Mouse (Mus musculus): ENCODE data around the gene Qk.

The Qk gene

DNA sequence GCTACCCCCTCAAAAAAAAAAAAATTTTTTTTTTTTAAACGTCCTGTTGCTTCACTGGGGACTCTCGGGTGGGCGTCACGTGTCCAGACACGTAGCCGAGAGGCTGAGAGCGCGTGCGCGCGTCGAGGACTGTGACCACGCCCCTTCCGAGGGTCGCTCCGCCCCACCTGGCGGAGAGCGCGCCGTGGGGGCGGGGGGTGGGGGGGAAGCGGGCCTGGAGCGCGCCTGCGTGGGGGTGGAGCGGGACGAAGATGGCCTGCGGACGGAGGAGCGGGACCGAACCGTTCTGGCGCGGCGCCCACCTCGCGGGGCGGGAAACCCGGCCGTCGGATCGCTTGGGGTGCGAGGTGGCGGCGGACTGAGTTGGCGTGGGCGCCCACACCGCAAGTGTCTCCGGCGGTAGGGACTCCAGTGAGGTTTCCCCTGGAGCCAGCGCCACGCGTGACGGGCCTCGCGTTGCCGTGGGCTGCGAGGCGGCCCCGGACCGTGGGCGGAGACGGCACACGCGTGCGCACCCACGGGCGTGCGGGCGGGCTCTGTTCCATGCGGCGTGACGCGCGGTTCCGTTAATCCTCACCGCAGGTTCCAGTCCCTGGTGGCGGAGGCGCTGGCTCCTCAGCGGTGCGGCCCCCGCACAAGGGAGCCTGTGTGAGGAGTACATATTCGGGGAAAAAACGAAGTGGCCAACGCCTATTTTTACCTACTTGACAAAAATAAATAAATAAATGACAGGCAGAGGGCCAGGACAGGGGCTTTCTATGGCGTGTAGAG is at the start of gene Qk:
TSS of gene Qk (minus strand) at position 170 of the 771 bp plus-strand sequence.
- peak; percentile 96 for DNase-seq

DNA sequence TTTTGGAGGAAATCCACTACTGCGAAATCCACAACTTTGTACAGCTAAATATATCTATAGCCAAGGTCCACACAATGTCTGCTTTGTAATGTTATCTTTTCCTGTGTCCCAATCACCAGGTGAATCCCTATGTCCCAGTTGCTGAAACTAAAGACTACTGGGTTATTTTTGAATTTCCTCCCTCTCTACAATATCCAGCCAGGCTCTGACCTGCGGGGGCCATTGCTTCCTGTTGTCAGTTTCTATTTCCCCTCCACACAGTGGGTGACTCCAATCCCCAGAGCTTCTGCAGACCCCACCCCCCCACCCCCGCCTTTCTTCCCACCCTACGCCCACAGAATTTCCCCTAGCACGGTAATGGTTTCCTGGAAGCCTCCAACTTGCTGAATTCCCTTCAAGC is 47.4 kb upstream of the Qk start:
- DNase-seq = no peak

DNA sequence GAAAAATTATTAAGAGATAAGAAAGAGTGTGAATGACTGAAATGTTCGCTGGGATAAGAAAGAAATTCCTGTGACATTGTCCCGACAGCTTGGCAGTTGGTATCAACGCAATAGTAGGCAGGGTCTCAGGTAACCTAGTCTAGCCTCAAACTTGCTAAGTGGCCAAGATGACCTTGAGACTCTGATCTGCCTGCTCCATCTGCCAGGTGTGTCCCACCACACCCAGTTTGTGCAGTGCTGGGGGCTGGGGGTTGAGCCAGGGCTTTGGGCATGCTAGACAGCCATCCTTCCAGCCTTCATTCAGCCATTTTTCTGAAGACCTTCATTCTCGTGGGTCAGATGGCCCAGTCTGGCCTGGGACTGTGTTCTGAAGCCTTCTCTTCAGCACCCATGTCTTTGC is 46.9 kb upstream of the Qk start:
- DNase-seq = no peak

- no peak for DNase-seq
These were observed 46.1 kb upstream of the Qk start for GRCm38 (mm10) chr17:10365501-10366482.

DNA sequence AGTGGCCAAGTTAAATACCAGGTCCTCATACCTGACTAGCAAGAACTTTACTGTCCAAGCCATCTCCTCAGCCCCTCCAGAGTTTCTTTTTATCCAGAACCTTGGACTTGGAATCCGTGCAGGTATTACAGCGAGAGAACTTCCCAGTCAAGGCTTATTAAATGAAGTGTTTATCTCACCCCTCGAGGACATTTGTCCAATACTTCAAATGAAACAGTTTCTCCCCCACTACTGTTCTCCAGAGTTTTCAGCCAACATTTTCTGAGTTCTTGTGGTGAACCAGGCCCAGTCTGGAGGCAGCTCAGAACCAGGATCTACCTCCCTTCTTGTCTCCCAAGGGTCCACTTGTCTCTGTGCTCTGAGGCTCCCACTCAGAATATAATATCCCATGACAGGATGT is 43.5 kb upstream of the Qk start:
- DNase-seq = no peak

DNA sequence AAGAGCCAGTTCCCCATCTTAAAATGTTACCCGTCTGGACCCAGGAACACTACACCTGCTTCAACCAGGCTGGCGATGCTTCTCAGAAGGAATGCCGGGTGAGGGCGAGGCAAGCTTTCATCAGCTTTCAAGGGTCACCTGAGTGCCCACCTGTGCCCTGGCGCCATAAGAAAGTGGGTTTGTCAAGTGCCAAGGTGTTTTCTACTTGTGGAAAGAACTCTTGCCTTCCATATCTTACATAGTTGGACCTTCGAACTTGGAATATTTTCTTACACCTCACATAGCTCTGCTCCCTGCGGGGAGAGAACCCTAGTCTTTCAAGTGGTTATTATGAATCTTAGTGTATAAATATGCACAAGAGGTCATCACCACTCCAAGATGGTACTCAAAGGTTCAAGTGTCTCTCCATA is 42.2 kb upstream of the Qk start:
- peak; percentile 63 for DNase-seq

DNA sequence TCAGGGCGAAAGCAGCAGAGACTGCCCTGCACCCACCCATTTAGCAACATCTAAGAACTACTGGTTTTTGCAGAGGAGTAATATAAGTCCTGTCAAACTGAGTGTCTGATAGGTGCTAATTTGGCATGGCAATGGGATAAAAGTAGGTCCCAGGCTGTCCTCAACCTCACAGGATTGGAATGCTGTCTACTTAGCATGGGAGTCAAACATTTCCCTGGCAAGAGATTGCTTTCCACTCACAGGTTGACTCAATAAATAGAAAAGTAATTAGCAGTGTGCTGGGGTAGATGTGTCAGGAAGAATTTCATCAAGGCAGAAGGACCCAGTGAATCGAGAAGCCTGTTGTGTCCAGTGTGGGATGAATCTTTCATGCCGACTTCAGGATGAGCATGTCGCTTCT is 41.1 kb upstream of the Qk start:
- DNase-seq = no peak

- DNase-seq = no peak
These were observed 39.8 kb upstream of the Qk start for GRCm38 (mm10) chr17:10359466-10359865.

- no peak for DNase-seq
These were observed 37.7 kb upstream of the Qk start for GRCm38 (mm10) chr17:10357348-10357747.

DNA sequence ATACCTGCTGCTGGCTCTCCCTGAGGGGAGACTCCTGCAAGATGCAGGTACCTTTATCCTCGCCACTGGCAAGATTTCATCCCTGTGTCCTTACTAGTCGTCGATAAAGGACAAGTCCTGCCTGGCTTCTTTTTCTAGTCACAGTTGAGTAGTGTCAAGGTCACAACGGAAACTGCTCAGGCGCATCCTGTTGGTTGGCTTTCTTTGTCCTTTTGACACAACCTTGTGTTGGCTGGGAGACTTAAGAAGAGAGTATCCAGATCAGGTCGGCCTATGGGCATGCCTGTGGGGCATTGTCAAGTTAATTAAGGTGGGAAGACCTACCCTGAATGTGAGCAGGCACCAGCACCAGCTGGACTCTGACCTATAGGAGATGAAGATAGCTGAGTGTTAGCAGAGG is 36.6 kb upstream of the Qk start:
- no peak for DNase-seq

DNA sequence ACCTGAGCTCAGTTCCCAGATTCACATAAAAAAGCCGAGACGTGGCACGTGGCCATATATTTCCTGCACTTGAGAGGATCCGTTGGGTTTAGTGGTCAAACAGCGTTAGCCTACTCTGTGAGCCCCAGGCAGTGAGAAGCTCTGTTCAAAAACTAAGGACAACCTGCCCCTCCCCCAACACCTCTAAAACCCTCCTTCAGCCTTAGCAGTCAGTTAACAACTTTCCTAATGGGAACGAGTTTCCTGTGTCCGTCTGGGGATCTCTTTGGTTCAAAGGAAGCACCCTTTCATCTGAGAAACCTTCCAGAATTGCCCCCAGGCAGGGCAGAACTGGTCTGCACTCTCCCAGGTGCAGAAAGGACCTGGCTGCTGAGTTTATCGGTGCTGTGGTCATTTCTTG is 36.1 kb upstream of the Qk start:
- DNase-seq = no peak

DNA sequence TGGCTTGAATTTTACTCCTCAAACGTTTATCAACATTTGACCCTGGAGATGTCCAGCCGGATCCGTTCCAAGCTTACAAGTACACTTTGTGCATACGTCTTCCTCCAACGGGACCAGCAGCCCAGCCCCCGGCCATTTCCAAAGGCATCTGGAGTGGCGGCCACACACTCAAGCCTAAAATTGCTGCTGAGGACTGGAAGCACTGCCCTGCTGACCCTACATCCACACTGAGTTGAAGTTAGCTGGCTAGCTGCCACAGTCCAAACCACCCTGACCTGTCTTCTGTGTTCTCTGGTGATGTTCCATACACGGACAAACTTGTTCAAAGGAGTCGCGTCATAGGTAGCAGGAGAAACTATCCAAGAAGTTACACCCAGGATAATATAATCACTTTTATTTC is 18.6 kb upstream of the Qk start:
- peak; percentile 46 for DNase-seq

- DNase-seq = no peak
These were observed 16.9 kb upstream of the Qk start for GRCm38 (mm10) chr17:10336558-10336957.

GRCm38 (mm10) chr17:10335809-10336499 is 16.3 kb upstream of the Qk start:
- DNase-seq = peak; percentile 31

DNA sequence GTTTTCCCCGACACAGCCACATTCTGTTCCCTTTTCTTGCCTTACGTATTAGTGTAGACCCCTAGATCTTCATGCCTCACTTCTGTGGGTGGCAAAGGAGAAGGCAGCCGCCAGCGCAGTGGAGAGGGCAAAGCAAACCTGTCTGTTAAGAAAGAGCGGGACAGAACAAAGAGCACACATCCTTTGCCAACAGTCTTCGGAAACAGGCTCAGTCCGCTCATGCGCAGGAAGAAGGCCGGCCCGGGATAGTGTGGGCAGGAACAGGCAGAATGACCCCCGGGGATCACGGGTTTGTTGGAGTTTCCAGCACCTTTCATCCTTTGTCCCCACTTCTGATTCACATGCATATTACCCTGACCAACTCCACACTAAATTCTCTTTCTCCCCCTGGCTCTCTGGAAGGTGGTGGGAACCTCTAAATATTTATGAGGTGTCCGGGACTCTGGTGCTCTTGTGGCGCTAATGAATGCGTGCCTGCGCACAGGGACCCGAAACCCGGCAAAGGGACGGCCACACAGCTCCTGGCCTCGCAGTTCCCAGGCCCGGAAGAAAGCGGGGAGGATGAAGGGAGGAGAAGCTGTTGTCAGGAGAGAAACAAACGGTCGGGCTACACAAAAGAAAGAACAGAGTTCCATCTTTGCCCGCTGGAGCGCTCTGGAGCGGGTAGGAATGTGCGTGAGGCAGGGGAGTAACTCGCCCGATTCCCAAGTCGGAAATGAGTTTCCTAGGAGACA is 15.5 kb upstream of the Qk start:
- DNase-seq = peak; percentile 76

GRCm38 (mm10) chr17:10334481-10334880 is 14.8 kb upstream of the Qk start:
- DNase-seq = no peak

- DNase-seq = no peak
These were observed 13.7 kb upstream of the Qk start for GRCm38 (mm10) chr17:10333321-10333720.

DNA sequence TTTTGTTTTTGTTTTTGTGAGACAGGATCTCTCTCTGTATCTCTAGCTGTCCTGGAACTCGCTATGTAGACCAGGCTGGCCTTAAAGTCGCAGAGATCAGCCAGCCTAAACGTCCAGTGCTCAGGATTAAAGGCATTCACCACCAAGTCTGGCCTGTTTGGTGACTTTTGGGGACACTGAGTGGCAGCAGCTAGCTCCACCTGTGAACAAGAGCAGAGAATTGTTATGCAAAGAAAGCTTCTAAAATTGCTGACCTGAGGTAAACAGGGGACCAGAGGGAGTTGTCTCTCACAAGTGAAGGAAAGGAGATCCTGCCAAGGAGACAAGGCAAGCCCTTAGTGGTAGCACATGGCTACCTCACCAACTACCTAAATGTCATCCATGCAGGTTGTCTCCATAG is 12.5 kb upstream of the Qk start:
- no peak for DNase-seq

DNA sequence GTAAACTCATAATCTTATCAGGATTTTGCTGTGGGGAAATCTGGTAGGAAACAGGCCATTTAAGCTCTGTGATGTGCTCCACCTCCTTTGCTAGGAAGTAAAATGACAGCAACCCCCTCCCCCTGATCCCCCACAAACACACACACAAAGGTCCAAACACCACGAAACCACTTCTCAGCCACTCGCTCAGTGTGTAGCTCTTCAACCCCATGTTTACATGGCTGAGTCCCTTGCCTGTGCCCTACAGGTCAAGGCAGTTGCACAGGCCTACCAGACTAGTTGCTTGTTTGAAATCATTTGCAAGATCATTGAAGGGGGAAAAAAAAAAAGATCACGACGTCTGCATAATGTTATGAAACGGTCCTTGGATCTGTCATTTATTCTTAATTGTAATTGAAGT is 9.8 kb upstream of the Qk start:
- DNase-seq = no peak

DNA sequence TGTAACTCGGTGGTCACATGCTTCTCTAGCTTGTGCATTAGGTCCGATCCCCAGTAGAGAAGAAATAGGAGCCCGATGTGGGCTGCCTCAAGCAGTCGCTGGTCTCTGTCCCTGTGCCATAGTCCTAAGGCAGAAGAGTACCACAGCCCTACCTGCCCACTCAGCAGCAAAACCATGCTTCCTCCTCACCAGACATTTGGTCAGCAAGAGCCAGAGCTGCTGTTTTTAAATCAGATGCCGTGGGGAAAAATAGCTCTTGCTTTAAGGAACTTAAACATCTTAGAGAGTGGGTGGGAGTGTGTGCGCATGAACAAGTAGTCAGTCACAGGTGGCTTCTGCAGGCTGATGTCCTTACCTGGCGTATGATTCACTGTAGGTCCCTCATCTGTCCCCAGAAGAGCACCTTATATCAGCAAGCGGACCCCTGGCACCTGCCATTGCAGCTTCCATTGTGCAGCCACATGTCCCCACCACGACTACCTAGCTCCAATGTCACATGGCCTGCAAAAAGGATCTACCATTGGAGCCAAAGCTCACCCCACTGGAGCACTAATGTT is 9.0 kb upstream of the Qk start:
- no peak for DNase-seq

DNA sequence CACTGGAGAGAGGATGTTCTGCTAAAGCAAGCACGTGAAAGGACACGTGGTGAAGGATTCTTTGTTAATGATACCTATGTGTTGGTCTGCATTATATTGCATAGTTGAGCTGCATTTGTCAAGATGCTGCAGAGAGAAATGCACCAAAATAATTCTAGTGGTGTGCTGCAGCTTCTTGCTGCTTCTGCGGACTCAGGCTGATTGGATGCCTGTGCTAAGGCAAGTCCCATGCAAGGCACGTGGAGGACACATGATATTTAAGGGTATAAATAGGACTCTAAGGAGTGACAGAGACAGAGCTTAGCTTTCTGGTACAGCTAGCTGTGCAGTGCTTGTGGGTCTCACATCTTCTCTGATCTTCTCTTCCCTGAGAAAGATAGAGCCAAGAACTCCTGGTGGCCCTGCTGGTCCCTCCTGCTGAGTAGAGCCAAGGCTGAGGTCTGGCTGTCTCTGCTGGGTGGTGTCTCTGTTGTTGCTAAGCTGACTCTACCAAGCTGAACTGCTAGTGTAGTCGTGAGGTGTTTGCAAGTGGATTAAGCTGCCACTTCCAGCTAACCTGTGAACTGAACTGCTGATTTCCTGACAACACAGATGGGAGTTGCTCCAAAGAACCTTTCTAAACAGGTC is 8.0 kb upstream of the Qk start:
- no peak for DNase-seq

GRCm38 (mm10) chr17:10326596-10327045 is 7.0 kb upstream of the Qk start:
- peak; percentile 77 for DNase-seq
